Mouse (Mus musculus): ENCODE data around the gene Efna2.

DNA sequence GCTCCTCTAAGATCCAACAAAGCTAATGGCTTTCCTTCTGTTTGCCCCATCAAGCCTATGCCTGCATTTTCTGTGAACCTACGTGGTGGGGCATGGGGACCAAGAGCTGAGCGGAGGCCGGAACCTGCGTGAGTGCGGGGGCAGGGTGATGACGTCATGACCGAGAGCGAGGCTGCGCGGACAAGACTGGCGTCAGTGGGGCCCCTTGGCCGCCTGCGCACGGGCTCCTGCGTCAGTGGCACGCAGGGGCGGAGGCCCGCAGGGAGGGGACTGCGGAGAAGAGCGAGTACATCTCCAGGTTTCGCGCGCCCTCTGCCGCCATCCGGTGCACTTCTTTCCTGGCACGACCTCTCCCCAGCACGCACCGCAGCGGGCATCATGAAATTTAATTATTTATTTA, 38.0 kb upstream of the Efna2 start:
- TF ChIP-seq EP300 (optimal IDR thresholded peaks at IDR 0.05) (no peak), CTCF (IDR thresholded peaks at IDR 0.05; ENCODE audit: low read depth) (peak; percentile 78)

All from stomach, postnatal 0 days (tissue).